Mouse (Mus musculus): ENCODE measurements around the gene Tcl1b5.

The Tcl1b5 gene

DNA sequence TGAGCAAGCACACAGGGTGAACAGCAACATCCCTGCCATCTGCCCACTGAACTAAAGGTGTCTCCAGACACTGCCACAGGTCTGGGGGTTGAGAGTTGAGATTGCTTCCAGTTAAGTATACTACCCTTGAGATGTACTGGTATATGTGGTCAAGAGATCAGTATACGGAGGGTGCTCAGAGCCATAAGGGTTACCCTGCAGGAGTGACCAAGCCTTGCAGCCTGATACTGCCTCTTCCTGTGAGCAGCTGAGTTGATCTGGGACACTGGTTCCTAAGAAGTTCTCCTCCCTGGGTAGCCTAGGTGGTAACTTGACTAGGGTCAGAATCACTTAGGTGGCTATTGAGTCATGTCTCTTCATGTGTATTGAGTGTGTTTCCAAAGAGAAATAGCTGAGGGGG lies 32.3 kb downstream of the Tcl1b5 start:
- DNase-seq (ENCODE audit: low read depth, low spot score): no peak

DNA sequence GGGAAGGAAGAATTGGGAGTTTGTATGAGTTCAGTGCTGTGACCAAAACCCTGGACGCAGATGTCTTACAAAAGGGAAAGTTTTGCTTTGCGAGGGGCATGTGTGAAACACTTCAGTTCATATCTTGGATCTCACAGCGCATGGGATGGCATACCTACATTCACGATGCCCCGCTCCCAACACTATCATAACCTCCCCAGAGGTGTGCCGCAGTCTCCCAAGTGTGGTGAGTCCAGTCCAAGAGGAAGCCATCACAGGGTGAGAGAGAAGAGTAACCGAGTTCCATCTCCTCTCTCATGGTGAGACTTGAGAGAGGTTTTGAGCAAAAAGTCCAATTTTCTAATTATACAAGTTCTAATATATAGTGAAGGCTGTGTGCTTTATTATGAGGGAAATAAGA lies 33.1 kb downstream of the Tcl1b5 start:
- DNase-seq (ENCODE audit: low read depth, low spot score): no peak

DNA sequence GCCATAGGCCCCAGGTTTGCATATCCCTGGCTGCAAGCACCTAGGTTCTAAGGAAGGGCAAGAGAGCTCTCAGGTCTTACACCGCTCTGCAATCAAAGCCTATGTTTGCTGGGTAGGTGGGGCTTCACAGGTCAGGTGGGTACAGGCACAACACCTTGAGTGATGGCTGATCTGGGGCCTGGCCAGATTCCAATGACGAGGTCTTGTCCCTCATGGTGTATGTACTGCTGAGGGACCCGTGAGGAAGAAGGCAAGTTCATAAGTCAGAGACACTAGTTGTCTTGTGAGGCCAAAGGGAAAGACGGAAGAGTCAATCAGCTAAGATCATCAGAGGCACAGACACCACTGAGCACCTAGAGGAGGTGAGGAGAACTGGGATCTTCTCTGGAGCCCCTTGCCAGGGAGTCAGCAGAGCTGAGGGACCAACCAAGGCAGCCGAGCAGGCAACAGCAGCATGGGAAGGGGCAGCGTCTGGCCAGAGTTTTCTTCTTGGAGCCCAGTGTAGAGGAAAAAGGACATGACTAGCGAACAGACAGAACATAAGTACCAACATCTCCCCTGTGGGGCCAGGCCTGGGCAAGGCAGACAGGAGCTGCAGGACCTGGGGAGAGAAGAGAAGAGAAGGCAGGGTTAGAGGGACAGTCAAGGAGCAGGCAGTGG lies 41.1 kb downstream of the Tcl1b5 start:
- DNase-seq (ENCODE audit: low read depth, low spot score): no peak

- peak; percentile 76 for DNase-seq (ENCODE audit: low read depth, low spot score)
Observed at GRCm38 (mm10) chr12:105222601-105223319, 46.6 kb downstream of the Tcl1b5 start, which contains the start of gene Tcl1. TSS of gene Tcl1 (minus strand) at chr12:105222793.

- DNase-seq (ENCODE audit: low read depth, low spot score): peak; percentile 90
Observed at GRCm38 (mm10) chr12:105224621-105225320, 48.6 kb downstream of the Tcl1b5 start.

Measured in ES-CJ7 (cell line).